Mouse (Mus musculus) induced T-regulatory cell, adult 2 months (primary cell): ENCODE results near the gene Jun.

Source experiments
- DNase-seq: peaks from one replicate; pipeline ENCODE4 v3.0.0-alpha.2; 2012; ENCODE audit warnings: low read depth

Gene Jun

GRCm38 (mm10) chr4:95025847-95026600 is 26.0 kb downstream of the Jun start:
- DNase-seq, result no peak

- no peak for DNase-seq
Measured at GRCm38 (mm10) chr4:95023350-95023953, 28.6 kb downstream of the Jun start.

- no peak for DNase-seq
Measured at GRCm38 (mm10) chr4:95021649-95022637, 30.1 kb downstream of the Jun start.

- no peak for DNase-seq
Measured at GRCm38 (mm10) chr4:95020201-95020600, 31.8 kb downstream of the Jun start.

- no peak for DNase-seq
Measured at GRCm38 (mm10) chr4:95018221-95018620, 33.8 kb downstream of the Jun start.

GRCm38 (mm10) chr4:95012706-95013105 is 39.3 kb downstream of the Jun start:
- DNase-seq, result no peak

GRCm38 (mm10) chr4:95012256-95012655 is 39.8 kb downstream of the Jun start:
- DNase-seq, result no peak

- peak; percentile 74 for DNase-seq
Measured at GRCm38 (mm10) chr4:95008175-95009057, 43.6 kb downstream of the Jun start.

- DNase-seq, result no peak
Measured at GRCm38 (mm10) chr4:95007759-95008158, 44.3 kb downstream of the Jun start.

- no peak for DNase-seq
Measured at GRCm38 (mm10) chr4:95005251-95005830, 46.7 kb downstream of the Jun start.

- no peak for DNase-seq
Measured at GRCm38 (mm10) chr4:95001043-95001775, 50.8 kb downstream of the Jun start.

- DNase-seq, result no peak
Measured at GRCm38 (mm10) chr4:95000147-95000546, 51.9 kb downstream of the Jun start.

- DNase-seq, result peak; percentile 31
Measured at GRCm38 (mm10) chr4:94999249-94999648, 52.8 kb downstream of the Jun start.
